ENCODE assay signal across 7 mouse cellular contexts in the genomic region with DNA sequence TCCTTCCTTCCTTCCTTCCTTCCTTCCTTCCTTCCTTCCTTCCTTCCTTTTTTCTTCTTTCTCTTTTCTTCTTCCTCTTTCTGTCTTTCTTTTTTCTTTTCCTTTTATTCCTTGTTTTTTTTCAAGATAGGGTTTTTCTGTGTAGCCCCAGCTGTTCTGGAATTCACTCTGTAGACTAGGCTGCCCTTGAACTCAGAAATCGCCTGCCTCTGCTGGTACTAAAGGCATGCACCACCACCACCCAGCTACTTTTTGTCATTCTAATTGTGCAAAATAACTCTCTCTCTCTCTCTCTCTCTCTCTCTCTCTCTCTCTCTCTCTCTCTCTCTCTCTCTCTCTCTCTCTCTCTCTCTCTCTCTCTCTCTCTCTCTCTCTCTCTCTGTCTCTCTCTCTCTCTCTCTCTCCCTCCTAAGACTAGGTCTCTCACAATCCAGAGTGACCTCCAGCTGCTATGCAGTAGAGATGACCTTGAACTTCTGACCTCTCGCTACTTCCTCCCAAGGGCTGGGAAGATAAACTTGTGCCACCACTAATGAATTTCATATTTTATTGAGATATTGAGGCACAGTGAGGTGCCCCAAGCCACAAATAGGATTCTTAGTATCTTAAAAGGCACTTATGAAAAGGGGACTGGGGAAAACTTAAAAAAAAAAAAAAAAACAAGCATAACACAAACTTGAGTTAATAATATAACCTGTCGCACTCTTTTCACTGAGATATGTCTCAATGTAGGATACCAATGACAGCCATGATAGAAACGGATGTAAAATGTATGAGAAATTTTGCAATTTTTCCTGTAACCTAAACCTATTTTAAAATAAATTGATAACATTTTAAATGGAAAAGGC. TPM values are rescaled to one million over a fixed set of nuclear protein-coding genes. Genes with fewer than 3 reads are reported as not detected.
DNase-seq lines count a peak whose midpoint lies in the region; ATAC-seq and TF ChIP-seq lines count a peak whose summit lies in the region.

No protein-coding gene starts in this region.

- no peaks in the 10 kb centered on the region for H3K9me3 ChIP-seq in forebrain, embryonic 11.5 days (ENCODE audit: control insufficient read depth, low read length)
- no peaks in the 10 kb centered on the region for H3K9me3 ChIP-seq in liver, embryonic 14.5 days (ENCODE audit: control insufficient read depth, low read length)

- peak overlapping the region; percentile 92 for H3K4me3 ChIP-seq in testis, adult 2 months (ENCODE audit: control insufficient read depth, low read depth, low read length)
- H3K4me3 ChIP-seq in forebrain, embryonic 11.5 days (ENCODE audit: low read depth, low read length): peak overlapping the region; percentile 70; the same call in 1 of the 2 replicates
- peak overlapping the region; percentile 77 to 91 for H3K4me3 ChIP-seq in liver, embryonic 14.5 days (ENCODE audit: insufficient read depth in 1 of 2, low read depth in 2 of 2, low read length in 2 of 2)
- H3K4me3 ChIP-seq in left cerebral cortex, adult 2 months: no peak overlapping the region

- no peak for TF ChIP-seq EP300 in liver, embryonic 14.5 days (IDR thresholded peaks at IDR 0.05; ENCODE audit: low read depth)

- no peaks in the 10 kb centered on the region; the same call in 1 of the 2 replicates for H3K4me1 ChIP-seq in testis, adult 2 months (ENCODE audit: control insufficient read depth, insufficient read depth, low read length)
- peaks cover 2% of the 10 kb centered on the region; the same call in 1 of the 2 replicates for H3K4me1 ChIP-seq in forebrain, embryonic 11.5 days (replicated peaks; ENCODE audit: control insufficient read depth, insufficient read depth, low read length)
- H3K4me1 ChIP-seq in liver, embryonic 14.5 days (replicated peaks; ENCODE audit: control insufficient read depth in 2 of 2, insufficient read depth in 2 of 2, low read length in 1 of 2): peaks cover 39 to 44% of the 10 kb centered on the region in 2 experiments

- H3K27ac ChIP-seq in testis, adult 2 months (ENCODE audit: control insufficient read depth, insufficient read depth, low read depth, low read length): peak overlapping the region; percentile 41; the same call in 1 of the 2 replicates
- no peak overlapping the region for H3K27ac ChIP-seq in forebrain, embryonic 11.5 days (ENCODE audit: low read depth, low read length)
- peak overlapping the region; percentile 62 for H3K27ac ChIP-seq in liver, embryonic 14.5 days
- no peak overlapping the region for H3K27ac ChIP-seq in left cerebral cortex, adult 2 months

- no peak for TF ChIP-seq POLR2A in testis, adult 2 months (IDR thresholded peaks at IDR 0.05; ENCODE audit: control insufficient read depth, low read depth, low read length)

- H3K4me2 ChIP-seq in forebrain, embryonic 11.5 days (ENCODE audit: low read depth, low read length, severe bottlenecking): no peak overlapping the region
- peak overlapping the region; percentile 81 for H3K4me2 ChIP-seq in liver, embryonic 14.5 days (ENCODE audit: low read depth)

- no peaks in the 10 kb centered on the region for H3K27me3 ChIP-seq in testis, adult 2 months (ENCODE audit: control insufficient read depth, insufficient read depth, low read length)
- no peaks in the 10 kb centered on the region for H3K27me3 ChIP-seq in forebrain, embryonic 11.5 days (ENCODE audit: control insufficient read depth, insufficient read depth, low read length)
- no peaks in the 10 kb centered on the region for H3K27me3 ChIP-seq in liver, embryonic 14.5 days (ENCODE audit: control insufficient read depth, insufficient read depth, low read length)

- intact Hi-C loops in left cerebral cortex, adult 2 months (cut with DNase I): no loop called here

- ATAC-seq in forebrain, embryonic 11.5 days (replicated peaks; ENCODE audit: low FRiP score): no peak
- ATAC-seq in liver, embryonic 14.5 days (ENCODE audit: insufficient read depth): no peak

- 65% methylated on average over 4 of the region's 4 CpGs for WGBS in forebrain, embryonic 11.5 days
- WGBS in liver, embryonic 14.5 days (ENCODE audit: insufficient replicate concordance): 52% methylated on average over 4 of the region's 4 CpGs

- no peaks in the 10 kb centered on the region for H3K36me3 ChIP-seq in testis, adult 2 months (ENCODE audit: control insufficient read depth, insufficient read depth, low read length)
- no peaks in the 10 kb centered on the region for H3K36me3 ChIP-seq in forebrain, embryonic 11.5 days (ENCODE audit: control insufficient read depth, insufficient read depth, low read length)
- no peaks in the 10 kb centered on the region for H3K36me3 ChIP-seq in liver, embryonic 14.5 days (replicated peaks; ENCODE audit: control insufficient read depth, insufficient read depth, low read depth)

- H3K9ac ChIP-seq in forebrain, embryonic 11.5 days (ENCODE audit: low read length): no peak overlapping the region
- peak overlapping the region; percentile 72 for H3K9ac ChIP-seq in liver, embryonic 14.5 days (replicated peaks)

- DNase-seq in testis, postnatal 10 days (ENCODE audit: low spot score): no peak
- no peak for DNase-seq in forebrain, embryonic 11.5 days (ENCODE audit: low spot score)
- no peak for DNase-seq in liver, embryonic 14.5 days (ENCODE audit: low read depth in 3 of 3, low spot score in 3 of 3)
- DNase-seq in left cerebral cortex, adult 2 months (ENCODE audit: extremely low spot score in 1 of 2, low spot score in 2 of 2): no peak
- no peak for DNase-seq in adrenal gland, postnatal 10 days
- no peak for DNase-seq in frontal cortex, postnatal 10 days (ENCODE audit: low spot score in 2 of 2)

- TF ChIP-seq CTCF in testis, adult 2 months (IDR thresholded peaks at IDR 0.05; ENCODE audit: control insufficient read depth, insufficient read depth, insufficient replicate concordance, low read depth, low read length): no peak
- TF ChIP-seq CTCF in liver, embryonic 14.5 days (IDR thresholded peaks at IDR 0.05; ENCODE audit: low read depth): 0 out of 2 replicates have a peak, but pooled peaks have one; percentile 0
- TF ChIP-seq CTCF in left cerebral cortex, adult 2 months (IDR thresholded peaks at IDR 0.05): no peak

RNA-seq across cellular contexts. Expression of a gene that starts 7.4 kb away (rescaled TPM):
- 50.0 and 58.3 TPM in 2 replicates for polyA plus RNA-seq in testis, adult 2 months (2012; rRNA removed)
- 120 and 132 TPM in 2 replicates for polyA plus RNA-seq in forebrain, embryonic 11.5 days (2014; fragmentation: Nextera tagmentation; extraction: Ambion mirVana)
- 34.7 and 44.7 TPM in 2 replicates for polyA plus RNA-seq in liver, embryonic 14.5 days (2012; rRNA removed)
- polyA plus RNA-seq in liver, embryonic 14.5 days (2014; fragmentation: Nextera tagmentation; extraction: Ambion mirVana): 64.1 and 65.8 TPM in 2 replicates
- 10 to 100 TPM; 44.1 to 44.8 TPM for total RNA-seq in left cerebral cortex, adult 2 months (2021)
- 10 to 100 TPM; 55.1 to 59.5 TPM for total RNA-seq in adrenal gland, postnatal 10 days (2021)

RNA-seq across cellular contexts. Expression of a gene that starts 7.6 kb away (rescaled TPM):
- polyA plus RNA-seq in testis, adult 2 months (2012; rRNA removed): 4.8 and 6.5 TPM in 2 replicates
- 25.4 and 26.5 TPM in 2 replicates for polyA plus RNA-seq in forebrain, embryonic 11.5 days (2014; fragmentation: Nextera tagmentation; extraction: Ambion mirVana)
- polyA plus RNA-seq in liver, embryonic 14.5 days (2012; rRNA removed): 9.4 and 11.2 TPM in 2 replicates
- polyA plus RNA-seq in liver, embryonic 14.5 days (2014; fragmentation: Nextera tagmentation; extraction: Ambion mirVana): 24.8 and 27.6 TPM in 2 replicates
- total RNA-seq in left cerebral cortex, adult 2 months (2021): 10 to 100 TPM; 26.4 to 27.4 TPM
- total RNA-seq in adrenal gland, postnatal 10 days (2021): 10 to 100 TPM; 41.9 to 45.0 TPM

RNA-seq across cellular contexts. Expression of a gene that starts 57.3 kb away (rescaled TPM):
- 34.5 and 41.8 TPM in 2 replicates for polyA plus RNA-seq in testis, adult 2 months (2012; rRNA removed)
- 89.0 and 92.0 TPM in 2 replicates for polyA plus RNA-seq in forebrain, embryonic 11.5 days (2014; fragmentation: Nextera tagmentation; extraction: Ambion mirVana)
- polyA plus RNA-seq in liver, embryonic 14.5 days (2012; rRNA removed): 14.7 and 23.2 TPM in 2 replicates
- 27.8 and 29.0 TPM in 2 replicates for polyA plus RNA-seq in liver, embryonic 14.5 days (2014; fragmentation: Nextera tagmentation; extraction: Ambion mirVana)
- total RNA-seq in left cerebral cortex, adult 2 months (2021): 10 to 100 TPM; 38.4 to 38.6 TPM
- 10 to 100 TPM; 33.7 to 37.9 TPM for total RNA-seq in adrenal gland, postnatal 10 days (2021)

RNA-seq across cellular contexts. Expression of a gene that starts 58.0 kb away (rescaled TPM):
- polyA plus RNA-seq in testis, adult 2 months (2012; rRNA removed): 154 and 181 TPM in 2 replicates
- polyA plus RNA-seq in forebrain, embryonic 11.5 days (2014; fragmentation: Nextera tagmentation; extraction: Ambion mirVana): 83.8 and 85.6 TPM in 2 replicates
- 23.3 and 42.1 TPM in 2 replicates for polyA plus RNA-seq in liver, embryonic 14.5 days (2012; rRNA removed)
- 92.6 and 99.8 TPM in 2 replicates for polyA plus RNA-seq in liver, embryonic 14.5 days (2014; fragmentation: Nextera tagmentation; extraction: Ambion mirVana)
- total RNA-seq in left cerebral cortex, adult 2 months (2021): 100 to 1,000 TPM in 1 of 2 experiments, 10 to 100 TPM in 1; 98.6 to 108 TPM
- 10 to 100 TPM; 80.4 to 81.7 TPM for total RNA-seq in adrenal gland, postnatal 10 days (2021)

Comparison
In these comparisons a context has a peak if more than half of its experiments do, and no peak if none do; other contexts are left out.
1. H3K27ac ChIP-seq: peak in testis, adult 2 months (single experiment) and liver, embryonic 14.5 days (single experiment); none in forebrain, embryonic 11.5 days (single experiment) and left cerebral cortex, adult 2 months (single experiment).